Mouse (Mus musculus) liver, embryonic 14.5 days (tissue): Measurements from ENCODE around the gene Ppm1g.

Source experiments
- CTCF ChIP-seq: IDR thresholded peaks from 2 replicates; pipeline ENCODE4 v1.5.1; 2016; ENCODE audit warnings: antibody characterized with exemption, low read depth, control low read depth
- EP300 ChIP-seq: IDR thresholded peaks from 2 replicates; pipeline ENCODE4 v1.6.1; 2016; ENCODE audit warnings: antibody characterized with exemption, low read depth

DNA sequence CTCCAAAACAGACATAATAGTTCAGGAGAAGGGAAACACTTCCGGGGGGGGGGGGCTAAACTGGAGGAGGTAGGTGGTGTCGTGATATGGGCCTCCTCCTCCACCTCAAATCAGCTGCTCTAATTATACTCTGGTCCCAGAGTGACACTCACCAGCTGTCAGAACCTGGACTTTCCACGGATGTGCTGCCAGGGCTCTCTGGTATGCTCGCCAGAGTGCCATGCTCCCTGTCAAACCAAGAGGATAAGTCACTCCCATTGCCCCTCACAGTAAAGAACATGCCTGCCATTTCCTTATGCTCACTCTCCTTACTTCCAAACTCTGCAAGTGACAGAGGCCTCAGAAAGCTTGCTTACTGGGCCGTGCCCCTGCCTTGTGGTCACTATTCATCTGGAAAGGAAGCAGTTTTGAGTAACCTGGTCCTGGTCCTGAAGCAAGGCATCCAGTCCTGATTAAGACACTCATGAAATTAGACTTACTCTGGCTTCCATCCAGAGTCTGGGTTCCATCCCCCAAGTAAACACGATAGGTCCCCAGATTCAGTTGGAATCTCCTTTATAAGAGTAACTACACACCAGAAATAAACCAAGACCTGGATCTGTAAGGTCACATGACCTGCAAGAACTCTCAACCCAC lies 66.9 kb downstream of the Ppm1g start:
- TF ChIP-seq CTCF (no peak), EP300 (no peak)
